Mouse (Mus musculus) telencephalon, adult 2 months (tissue): ENCODE measurements around the gene Aurka.
A peak's percentile ranks its signal among the peaks of the same experiment; 100 is the strongest.

Experiments
- DNase-seq: peaks from one replicate; pipeline ENCODE4 v3.0.0-alpha.2; 2011; ENCODE audit warnings: low read depth, low spot score

Gene Aurka

DNA sequence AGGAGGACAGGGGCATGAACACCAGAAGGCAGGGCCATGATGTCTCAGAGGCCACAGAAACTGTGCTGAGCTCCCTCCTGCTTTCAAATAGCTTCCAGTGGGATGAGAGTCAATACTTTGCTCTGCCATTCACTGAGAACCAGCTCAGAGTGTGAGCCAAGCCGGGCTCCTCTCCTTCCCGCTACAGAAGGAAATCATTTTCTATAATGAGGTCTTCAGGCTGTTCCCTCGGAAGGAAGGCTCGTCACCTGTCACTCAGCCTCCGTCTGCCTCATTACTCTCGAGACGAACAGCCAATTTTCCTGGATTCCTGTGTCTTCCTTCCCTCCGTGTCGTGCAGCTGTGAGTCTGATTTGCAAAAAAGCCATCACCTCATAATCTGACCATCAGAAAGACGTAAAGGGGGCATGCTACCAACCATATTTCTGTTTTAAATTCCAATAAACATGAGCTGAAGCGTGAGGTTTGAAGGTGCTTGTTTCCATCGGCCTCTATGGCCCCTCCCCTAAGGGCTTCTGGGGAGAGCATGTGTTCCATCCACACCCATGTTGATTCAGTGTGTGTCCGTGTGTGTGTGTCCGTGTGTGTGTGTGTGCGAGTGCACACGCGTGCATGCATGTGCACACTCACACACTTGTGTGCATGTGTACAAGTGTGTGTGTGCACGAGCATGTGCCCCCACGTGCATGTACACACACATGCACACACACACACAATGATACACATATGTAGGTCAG, 32.0 kb downstream of the Aurka start:
- DNase-seq: no peak

- peak; percentile 55 for DNase-seq
These were observed 41.2 kb downstream of the Aurka start for GRCm38 (mm10) chr2:172329179-172329578.

GRCm38 (mm10) chr2:172328248-172328647, 42.1 kb downstream of the Aurka start:
- DNase-seq: no peak

- no peak for DNase-seq
These were observed 49.5 kb downstream of the Aurka start for GRCm38 (mm10) chr2:172320878-172321277.

- DNase-seq: no peak
These were observed 58.6 kb downstream of the Aurka start for GRCm38 (mm10) chr2:172311731-172312130.

GRCm38 (mm10) chr2:172306544-172306943, 63.8 kb downstream of the Aurka start:
- DNase-seq: no peak
